Mouse (Mus musculus): ENCODE measurements around the gene Ceacam18. TPM values are rescaled to one million over a fixed set of nuclear protein-coding genes. Genes with fewer than 3 reads are reported as not detected.
A peak's percentile ranks its signal among the peaks of the same experiment; 100 is the strongest.
"Not testable (repeated sequence)": the region's sequence is repeated elsewhere in the genome, so short reads cannot be mapped to it uniquely, and the experiment has no call there.

Ceacam18 gene
- polyA plus RNA-seq, 1 experiment, result not detected

DNA sequence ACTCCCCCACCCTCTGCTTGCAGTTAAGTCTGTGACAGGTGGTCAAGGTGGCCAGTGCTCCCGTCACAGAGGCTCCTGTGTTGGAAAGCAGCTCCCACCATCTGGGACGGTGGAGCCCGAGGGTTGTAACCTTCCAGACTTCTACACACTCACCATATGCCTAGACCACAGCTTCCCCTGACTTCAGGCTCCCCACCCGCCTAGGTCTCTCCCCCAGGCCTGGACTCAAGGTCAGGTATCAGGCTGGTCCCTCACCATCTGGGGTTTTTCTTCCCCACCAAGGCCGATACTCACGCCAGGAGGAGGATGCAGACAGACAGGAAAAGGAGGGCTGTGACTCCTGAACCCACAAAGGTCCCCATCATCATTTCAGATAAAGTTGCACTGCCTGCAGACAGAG, 21.7 kb downstream of the Ceacam18 start:
- Histone ChIP-seq H3K36me3 (ENCODE audit: control insufficient read depth, insufficient read depth) (no peaks in the 10 kb centered on the region), H3K79me2 (ENCODE audit: control insufficient read depth, insufficient read depth) (no peaks in the 10 kb centered on the region), H3K4me3 (no peak overlapping the region), H3K27me3 (ENCODE audit: control insufficient read depth, insufficient read depth, insufficient read length) (peaks cover 13% of the 10 kb centered on the region), H3K4me2 (ENCODE audit: low read depth) (no peak overlapping the region), H3ac (ENCODE audit: control insufficient read depth, insufficient read length) (no peak overlapping the region)
- TF ChIP-seq E2F4 (IDR thresholded peaks at IDR 0.05; ENCODE audit: insufficient read depth) (no peak), TCF12 (IDR thresholded peaks at IDR 0.05; ENCODE audit: insufficient read depth, poor library complexity, severe bottlenecking) (no peak), REST (IDR thresholded peaks at IDR 0.05; ENCODE audit: insufficient read depth, insufficient read length) (no peak), MYOD1 (IDR thresholded peaks at IDR 0.05; ENCODE audit: control insufficient read depth in 1 of 3, insufficient read length in 2 of 3, low read depth in 2 of 3) (no peak), SRF (IDR thresholded peaks at IDR 0.05; ENCODE audit: control insufficient read depth, insufficient read length, low read depth) (no peak), TCF3 (IDR thresholded peaks at IDR 0.05; ENCODE audit: insufficient read length, low read depth) (no peak), POLR2A (IDR thresholded peaks at IDR 0.05; ENCODE audit: insufficient read length, low read depth) (no peak), MYOG (IDR thresholded peaks at IDR 0.05; ENCODE audit: control insufficient read depth in 1 of 3, insufficient read depth in 1 of 3, insufficient read length in 2 of 3, low read depth in 2 of 3) (no peak), USF1 (IDR thresholded peaks at IDR 0.05; ENCODE audit: low read depth) (no peak)

DNA sequence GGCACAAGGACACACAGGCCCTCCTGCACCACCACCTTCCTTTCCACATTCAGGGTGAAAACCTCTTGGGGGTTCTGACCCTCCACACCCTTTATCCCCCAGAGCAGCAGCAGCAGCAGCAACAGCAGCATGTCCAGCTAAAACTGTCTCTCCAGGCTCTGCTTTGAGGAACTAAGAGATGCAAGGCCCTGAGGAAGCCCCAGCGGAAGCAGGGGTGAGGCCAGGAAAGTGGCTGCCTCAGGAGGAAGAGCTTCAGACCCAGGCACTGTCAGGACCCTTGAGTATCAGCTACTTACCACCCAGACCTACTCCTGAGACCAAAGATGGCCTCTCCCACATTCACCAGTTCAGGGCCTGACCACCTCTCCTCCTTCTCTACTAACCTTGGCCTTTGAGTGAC, 25.5 kb downstream of the Ceacam18 start, which contains the start of gene Siglece:
Gene Siglece, minus strand, starts transcription at position 160 of the 400 bp plus-strand sequence.
- Histone ChIP-seq H3K27me3 (ENCODE audit: control insufficient read depth, insufficient read depth, insufficient read length) (peaks cover 13% of the 10 kb centered on the region), H3ac (ENCODE audit: control insufficient read depth, insufficient read length) (no peak within 1 kb of the TSS), H3K79me2 (ENCODE audit: control insufficient read depth, insufficient read depth) (no peaks in the 10 kb centered on the region), H3K36me3 (ENCODE audit: control insufficient read depth, insufficient read depth) (no peaks in the 10 kb centered on the region), H3K4me3 (no peak within 1 kb of the TSS), H3K4me2 (ENCODE audit: low read depth) (no peak within 1 kb of the TSS)
- no peak for TF ChIP-seq POLR2AphosphoS2 (IDR thresholded peaks at IDR 0.05; ENCODE audit: insufficient read length, low read depth)
- TF ChIP-seq SRF (IDR thresholded peaks at IDR 0.05; ENCODE audit: control insufficient read depth, insufficient read length, low read depth), result no peak
- TF ChIP-seq TCF12 (IDR thresholded peaks at IDR 0.05; ENCODE audit: insufficient read depth, poor library complexity, severe bottlenecking), result no peak
- TF ChIP-seq REST (IDR thresholded peaks at IDR 0.05; ENCODE audit: insufficient read depth, insufficient read length), result no peak
- no peak for TF ChIP-seq USF1 (IDR thresholded peaks at IDR 0.05; ENCODE audit: low read depth)

- Histone ChIP-seq H3K79me2 (ENCODE audit: control insufficient read depth, insufficient read depth) (no peaks in the 10 kb centered on the region), H3K4me2 (ENCODE audit: low read depth) (peak overlapping the region; percentile 38)
These were observed 28.3 kb downstream of the Ceacam18 start for GRCm38 (mm10) chr7:43662804-43663203.

GRCm38 (mm10) chr7:43667221-43667620, 32.7 kb downstream of the Ceacam18 start:
- H3ac ChIP-seq (ENCODE audit: control insufficient read depth, insufficient read length); H3K79me2 ChIP-seq (ENCODE audit: control insufficient read depth, insufficient read depth); H3K36me3 ChIP-seq (ENCODE audit: control insufficient read depth, insufficient read depth); H3K27me3 ChIP-seq (ENCODE audit: control insufficient read depth, insufficient read depth, insufficient read length); H3K4me3 ChIP-seq; H3K4me2 ChIP-seq (ENCODE audit: low read depth): not testable (repeated sequence)

More at GRCm38 (mm10) chr7:43662804-43663203, 28.3 kb downstream of the Ceacam18 start:
- TF ChIP-seq POLR2AphosphoS2 (IDR thresholded peaks at IDR 0.05; ENCODE audit: insufficient read length, low read depth), result no peak
- TF ChIP-seq TCF12 (IDR thresholded peaks at IDR 0.05; ENCODE audit: insufficient read depth, poor library complexity, severe bottlenecking), result no peak
- TF ChIP-seq POLR2A (IDR thresholded peaks at IDR 0.05; ENCODE audit: insufficient read length, low read depth), result no peak
- no peak for TF ChIP-seq SRF (IDR thresholded peaks at IDR 0.05; ENCODE audit: control insufficient read depth, insufficient read length, low read depth)
- TF ChIP-seq E2F4 (IDR thresholded peaks at IDR 0.05; ENCODE audit: insufficient read depth), result no peak
- no peak for TF ChIP-seq CEBPB (IDR thresholded peaks at IDR 0.05; ENCODE audit: insufficient read depth, poor library complexity, severe bottlenecking)
- no peak for TF ChIP-seq MYOG (IDR thresholded peaks at IDR 0.05; ENCODE audit: control insufficient read depth in 1 of 3, insufficient read depth in 1 of 3, insufficient read length in 2 of 3, low read depth in 2 of 3)
- TF ChIP-seq MYOD1 (IDR thresholded peaks at IDR 0.05; ENCODE audit: control insufficient read depth in 1 of 3, insufficient read length in 2 of 3, low read depth in 2 of 3), result no peak
- TF ChIP-seq USF1 (IDR thresholded peaks at IDR 0.05; ENCODE audit: low read depth), result no peak
- TF ChIP-seq MAX (IDR thresholded peaks at IDR 0.05; ENCODE audit: low read depth), result no peak
- no peak for TF ChIP-seq REST (IDR thresholded peaks at IDR 0.05; ENCODE audit: insufficient read depth, insufficient read length)
- no peak for TF ChIP-seq TCF3 (IDR thresholded peaks at IDR 0.05; ENCODE audit: insufficient read length, low read depth)
- Histone ChIP-seq H3K36me3 (ENCODE audit: control insufficient read depth, insufficient read depth) (no peaks in the 10 kb centered on the region), H3K27me3 (ENCODE audit: control insufficient read depth, insufficient read depth, insufficient read length) (no peaks in the 10 kb centered on the region), H3K4me3 (no peak overlapping the region), H3ac (ENCODE audit: control insufficient read depth, insufficient read length) (no peak overlapping the region)

DNA sequence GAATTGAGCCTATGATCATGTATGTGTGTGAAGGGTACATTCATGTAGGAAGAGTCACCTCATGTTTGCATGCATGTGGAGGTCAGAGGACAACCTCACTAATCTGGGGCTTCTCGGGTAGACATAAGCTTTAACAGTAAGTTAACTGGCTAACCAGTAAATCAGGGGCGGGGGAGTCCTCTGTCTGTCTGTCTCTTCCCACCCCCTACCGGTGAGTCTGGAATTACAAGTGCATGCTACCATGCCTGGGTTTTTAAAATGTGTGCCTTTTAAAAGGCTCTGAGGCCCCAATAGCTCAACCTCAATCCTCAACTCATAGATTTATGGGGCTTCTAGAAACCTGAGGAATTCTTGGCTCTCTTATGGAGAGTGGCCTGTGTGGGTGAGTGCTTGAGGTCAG, 34.1 kb downstream of the Ceacam18 start:
- Histone ChIP-seq H3K27me3 (ENCODE audit: control insufficient read depth, insufficient read depth, insufficient read length) (no peaks in the 10 kb centered on the region), H3K4me3 (no peak overlapping the region), H3K36me3 (ENCODE audit: control insufficient read depth, insufficient read depth) (no peaks in the 10 kb centered on the region), H3K4me2 (ENCODE audit: low read depth) (no peak overlapping the region), H3ac (ENCODE audit: control insufficient read depth, insufficient read length) (no peak overlapping the region), H3K79me2 (ENCODE audit: control insufficient read depth, insufficient read depth) (peaks cover 12% of the 10 kb centered on the region)
- TF ChIP-seq TCF3 (IDR thresholded peaks at IDR 0.05; ENCODE audit: insufficient read length, low read depth), result no peak
- TF ChIP-seq REST (IDR thresholded peaks at IDR 0.05; ENCODE audit: insufficient read depth, insufficient read length), result no peak
- no peak for TF ChIP-seq MYOG (IDR thresholded peaks at IDR 0.05; ENCODE audit: control insufficient read depth in 1 of 3, insufficient read depth in 1 of 3, insufficient read length in 2 of 3, low read depth in 2 of 3)
- TF ChIP-seq TCF12 (IDR thresholded peaks at IDR 0.05; ENCODE audit: insufficient read depth, poor library complexity, severe bottlenecking), result no peak
- no peak for TF ChIP-seq USF1 (IDR thresholded peaks at IDR 0.05; ENCODE audit: low read depth)
- no peak for TF ChIP-seq MAX (IDR thresholded peaks at IDR 0.05; ENCODE audit: low read depth)
- no peak for TF ChIP-seq MYOD1 (IDR thresholded peaks at IDR 0.05; ENCODE audit: control insufficient read depth in 1 of 3, insufficient read length in 2 of 3, low read depth in 2 of 3)
- TF ChIP-seq E2F4 (IDR thresholded peaks at IDR 0.05; ENCODE audit: insufficient read depth), result no peak
- no peak for TF ChIP-seq SRF (IDR thresholded peaks at IDR 0.05; ENCODE audit: control insufficient read depth, insufficient read length, low read depth)
- TF ChIP-seq CEBPB (IDR thresholded peaks at IDR 0.05; ENCODE audit: insufficient read depth, poor library complexity, severe bottlenecking), result no peak
- TF ChIP-seq POLR2A (IDR thresholded peaks at IDR 0.05; ENCODE audit: insufficient read length, low read depth), result no peak
- no peak for TF ChIP-seq POLR2AphosphoS2 (IDR thresholded peaks at IDR 0.05; ENCODE audit: insufficient read length, low read depth)
